Mouse (Mus musculus) neural tube, embryonic 10.5 days (tissue): Measurements from ENCODE around the gene Git1.
A peak's percentile ranks its signal among the peaks of the same experiment; 100 is the strongest.

ENCODE experiments used
- DNase-seq: peaks from one replicate; pipeline ENCODE4 v3.0.0-alpha.2; 2017; ENCODE audit warnings: low spot score; ENCODE audit errors: extremely low spot score

Git1 gene

DNA sequence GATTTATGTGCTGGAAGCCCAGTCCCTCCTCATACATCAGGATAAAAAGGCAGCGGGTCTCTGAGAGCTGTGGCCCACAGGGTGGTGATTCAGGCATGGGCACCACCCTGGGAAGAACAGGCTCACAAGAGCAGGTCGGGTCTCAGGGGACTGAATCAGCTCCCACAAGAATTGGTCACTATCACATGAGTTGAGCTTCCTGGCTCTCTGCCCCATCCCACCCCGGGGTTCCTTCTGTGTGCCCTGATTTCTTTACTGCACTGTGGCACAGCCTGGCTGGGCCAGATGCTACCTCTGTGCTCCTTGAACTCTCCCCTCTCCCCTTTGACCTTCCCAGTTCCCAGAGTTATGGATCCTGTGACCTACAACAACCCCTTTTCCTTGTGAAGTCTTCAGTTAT lies 10.3 kb upstream of the Git1 start:
- no peak for DNase-seq

- no peak for DNase-seq
Measured at GRCm38 (mm10) chr11:77483510-77484255, 9.7 kb upstream of the Git1 start.

DNA sequence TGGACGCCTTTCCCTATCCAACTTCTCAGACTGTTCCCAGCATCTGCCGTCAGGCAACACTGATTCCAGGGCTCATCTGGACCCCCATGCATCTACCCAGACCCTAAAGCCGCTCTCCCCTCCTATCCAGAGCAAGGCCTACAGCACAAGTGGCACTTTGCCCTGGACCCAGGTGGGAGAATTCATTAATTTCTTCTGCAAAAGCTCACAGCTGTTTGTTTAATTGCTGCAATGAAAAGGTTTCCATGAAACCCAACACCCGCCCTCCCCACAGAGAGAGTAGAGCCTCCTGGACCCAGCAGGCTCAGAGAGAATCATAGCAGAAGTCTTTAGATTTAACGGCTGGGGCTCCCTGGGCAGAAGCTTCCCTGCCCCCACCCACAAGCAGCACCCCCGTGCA lies 8.1 kb upstream of the Git1 start:
- DNase-seq, result no peak

GRCm38 (mm10) chr11:77486798-77487197 lies 6.6 kb upstream of the Git1 start:
- no peak for DNase-seq

DNA sequence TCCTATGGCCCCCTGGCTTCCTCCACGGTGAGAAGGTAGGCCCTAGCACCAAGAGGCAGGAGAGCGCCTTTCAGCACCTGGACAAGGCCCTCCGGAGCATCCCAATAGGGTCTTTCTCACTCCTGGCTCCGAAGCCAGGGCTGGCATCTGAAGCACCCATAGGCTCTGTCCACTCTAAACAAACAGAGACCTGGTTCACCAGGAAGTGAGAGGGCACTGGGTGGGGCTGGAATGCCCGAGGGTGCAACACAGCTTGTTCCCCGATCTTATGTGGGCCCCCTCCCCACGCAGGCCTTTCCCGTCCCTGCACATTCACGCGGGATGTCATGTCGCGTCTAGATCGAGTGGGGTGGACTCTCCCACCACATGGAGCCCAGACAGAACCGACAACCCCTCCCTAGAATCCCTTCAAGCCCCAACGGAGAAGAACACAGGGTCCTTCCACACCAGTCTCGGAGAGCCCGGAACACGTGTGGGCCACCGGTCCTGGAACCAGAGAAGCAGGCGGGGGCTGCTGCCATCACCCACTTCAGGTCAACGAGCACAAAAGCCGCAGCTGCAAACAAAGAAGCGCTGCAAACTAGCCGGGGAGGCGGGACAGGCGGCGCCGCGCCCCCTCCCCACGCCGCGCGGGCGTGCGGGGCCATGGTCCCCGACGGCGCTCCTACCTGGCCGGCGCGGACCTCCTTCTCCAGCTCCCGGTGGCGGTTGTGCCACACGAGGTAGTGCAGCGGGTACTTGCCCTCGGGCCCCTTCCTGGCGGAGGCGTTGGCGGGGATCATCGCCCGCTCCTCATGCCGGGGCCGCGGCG lies 4.4 kb upstream of the Git1 start:
- peak; percentile 62 for DNase-seq

GRCm38 (mm10) chr11:77489591-77490235 lies 3.6 kb upstream of the Git1 start, which contains the start of gene Ankrd13b:
Ankrd13b (minus strand) TSS chr11:77489678.
- peak; percentile 83 for DNase-seq

DNA sequence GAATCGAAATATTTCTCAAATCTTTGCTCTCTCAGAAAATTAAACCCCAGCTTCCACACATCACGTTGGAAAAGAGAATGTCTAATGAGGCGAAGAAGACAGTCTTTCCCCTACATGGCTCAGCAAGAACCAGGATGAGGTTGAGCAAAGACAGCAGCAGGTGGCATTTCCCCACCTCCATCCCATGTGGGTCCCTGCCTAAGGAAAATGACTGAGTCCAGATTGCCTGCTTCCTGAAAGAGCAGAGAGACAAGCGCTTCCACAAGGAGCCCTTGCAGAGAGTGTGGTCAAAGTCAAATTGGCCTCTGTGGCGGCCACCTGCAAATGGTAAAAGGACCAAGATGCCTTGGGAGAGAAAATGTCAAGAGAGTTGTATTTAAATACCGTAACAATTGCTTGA lies 2.9 kb upstream of the Git1 start:
- DNase-seq, result no peak

DNA sequence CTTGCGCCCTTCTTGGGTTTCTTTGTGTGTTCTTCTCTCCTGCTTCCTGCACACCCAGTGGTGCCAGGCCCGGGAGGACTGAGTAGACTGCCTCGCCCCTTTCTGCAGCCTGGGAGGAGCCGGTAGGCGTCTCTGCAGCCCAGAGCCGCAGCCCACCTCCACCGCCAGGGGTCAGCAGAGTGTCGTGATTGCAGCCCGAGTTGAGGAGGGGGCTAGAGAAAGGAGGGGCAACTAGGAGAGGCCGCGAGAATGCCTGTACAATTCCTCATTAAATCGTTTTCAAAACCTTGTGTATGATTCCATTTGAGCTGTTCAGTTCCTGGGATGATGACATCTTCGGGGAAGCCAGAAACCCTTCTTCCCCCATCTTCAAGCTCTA lies 2.2 kb upstream of the Git1 start:
- peak; percentile 98 for DNase-seq

GRCm38 (mm10) chr11:77491502-77492291 lies 1.7 kb upstream of the Git1 start:
- no peak for DNase-seq

GRCm38 (mm10) chr11:77492311-77492871 lies 971 bp upstream of the Git1 start:
- peak; percentile 38 for DNase-seq

GRCm38 (mm10) chr11:77492911-77493332 lies 440 bp upstream of the Git1 start:
- peak; percentile 88 for DNase-seq

DNA sequence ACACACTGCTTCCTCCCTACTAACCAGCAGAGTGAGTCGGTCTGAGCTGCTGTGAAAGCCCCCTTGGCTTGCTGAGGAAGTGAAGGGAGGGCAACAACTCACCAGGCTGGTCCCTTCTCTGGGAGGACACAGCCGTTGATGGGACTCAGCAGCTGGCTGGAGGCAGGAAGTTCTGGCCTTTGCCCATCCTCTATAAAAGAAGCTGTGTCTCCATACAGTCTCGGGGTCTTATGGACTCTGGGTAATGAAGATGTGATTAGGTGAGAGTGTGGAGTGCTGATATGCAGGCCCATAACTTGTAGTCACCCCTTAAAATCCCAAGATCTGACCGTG lies 948 bp downstream of the Git1 start:
- no peak for DNase-seq

DNA sequence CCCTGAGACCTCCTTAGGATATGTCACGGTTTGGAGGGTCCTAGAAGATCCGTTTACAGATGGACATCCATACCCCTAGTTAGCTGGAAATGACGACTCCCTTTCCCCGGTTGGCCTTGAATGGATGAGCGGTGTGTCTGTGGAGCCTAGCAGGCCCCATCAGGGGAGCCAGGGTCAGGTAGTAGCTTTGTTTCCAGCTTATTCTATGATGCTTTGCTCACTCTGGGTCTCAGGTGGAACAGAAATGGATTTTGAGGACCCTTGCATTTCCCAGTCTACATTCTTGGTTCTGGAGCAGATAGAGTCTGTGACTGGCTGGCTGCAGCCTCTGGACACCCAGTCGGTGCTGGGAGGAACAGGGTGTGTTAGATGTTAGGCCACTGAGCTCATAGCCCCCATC lies 1.4 kb downstream of the Git1 start:
- no peak for DNase-seq

DNA sequence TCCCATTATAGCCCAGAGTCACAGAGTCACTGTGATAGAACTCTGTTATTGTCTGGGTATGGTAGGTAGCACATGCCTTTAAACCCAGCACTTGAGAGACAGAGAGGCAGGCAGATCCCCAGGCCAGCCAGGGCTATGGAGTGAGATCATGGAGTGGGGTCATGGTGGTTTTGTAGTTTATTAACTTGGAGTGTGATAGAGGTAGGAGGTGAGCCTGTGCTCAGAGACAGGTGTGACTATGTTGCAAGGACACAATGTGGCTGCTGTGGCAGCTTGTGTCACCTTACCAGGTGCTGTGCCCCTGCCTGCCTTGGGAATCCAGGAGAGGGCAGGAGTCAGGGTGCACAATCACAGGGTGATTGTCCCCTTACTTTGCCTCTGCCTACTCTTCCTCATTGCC lies 2.1 kb downstream of the Git1 start:
- no peak for DNase-seq

GRCm38 (mm10) chr11:77497341-77497756 lies 4.0 kb downstream of the Git1 start:
- peak; percentile 67 for DNase-seq

DNA sequence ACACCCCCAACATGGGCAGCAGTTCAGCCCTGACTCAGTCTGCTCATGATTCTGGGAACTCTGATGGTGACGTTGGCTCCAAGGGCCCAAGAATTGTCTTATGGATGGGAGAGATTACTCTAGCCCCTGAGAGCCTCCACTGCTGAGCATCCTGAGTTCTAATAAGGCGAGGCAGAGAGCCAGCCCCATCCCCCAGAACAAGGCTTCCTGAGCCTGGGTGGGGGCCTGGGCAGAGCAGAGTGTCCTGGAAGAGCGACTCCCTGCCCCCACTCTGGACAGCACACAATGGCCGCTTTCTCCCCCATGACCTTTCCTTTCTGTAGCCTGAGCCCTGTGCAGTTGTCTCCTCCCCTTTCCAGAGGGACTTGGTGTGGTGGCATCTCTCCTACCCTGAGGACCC lies 4.5 kb downstream of the Git1 start:
- no peak for DNase-seq

DNA sequence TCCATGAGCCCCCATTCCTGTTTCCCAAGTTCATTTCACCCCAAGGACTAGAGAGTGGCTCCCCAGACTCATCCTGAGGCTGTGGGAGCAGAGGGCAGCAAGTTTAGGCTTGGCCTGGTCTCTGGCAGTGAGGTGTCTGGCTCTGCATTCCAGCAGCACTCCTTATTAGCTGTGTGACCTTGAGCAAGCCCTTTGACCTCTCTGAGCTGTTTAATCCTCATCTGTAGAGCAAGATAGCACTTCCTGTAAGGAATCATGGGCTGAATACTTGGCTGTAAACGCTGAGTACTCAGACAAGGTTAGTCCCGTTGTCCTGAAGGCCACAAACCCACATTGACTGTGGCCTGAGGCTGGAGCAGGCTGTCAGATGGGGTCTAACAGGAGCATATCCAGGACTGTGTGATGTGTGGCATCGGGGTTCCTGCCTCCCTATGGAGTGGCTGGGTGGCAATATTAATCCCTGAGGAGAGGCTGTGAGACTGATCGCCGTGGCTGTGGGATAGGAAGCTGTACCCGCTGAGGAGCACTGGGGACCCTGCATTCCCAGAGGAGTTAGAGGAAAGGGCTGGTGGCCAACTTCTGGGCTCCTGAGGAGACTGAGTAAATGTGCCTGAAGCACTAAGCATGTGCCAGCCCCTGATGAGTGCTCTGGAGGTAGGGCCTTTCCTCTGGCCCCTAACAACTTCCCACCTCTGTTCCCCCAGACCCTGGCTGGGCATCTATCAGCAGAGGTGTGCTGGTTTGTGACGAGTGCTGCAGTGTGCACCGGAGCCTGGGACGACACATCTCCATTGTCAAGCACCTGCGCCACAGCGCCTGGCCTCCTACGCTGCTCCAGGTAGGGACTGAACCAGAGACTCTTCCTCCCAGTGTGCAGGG lies 5.1 kb downstream of the Git1 start:
- no peak for DNase-seq

- DNase-seq, result no peak
Measured at GRCm38 (mm10) chr11:77499354-77499753, 6.0 kb downstream of the Git1 start.

DNA sequence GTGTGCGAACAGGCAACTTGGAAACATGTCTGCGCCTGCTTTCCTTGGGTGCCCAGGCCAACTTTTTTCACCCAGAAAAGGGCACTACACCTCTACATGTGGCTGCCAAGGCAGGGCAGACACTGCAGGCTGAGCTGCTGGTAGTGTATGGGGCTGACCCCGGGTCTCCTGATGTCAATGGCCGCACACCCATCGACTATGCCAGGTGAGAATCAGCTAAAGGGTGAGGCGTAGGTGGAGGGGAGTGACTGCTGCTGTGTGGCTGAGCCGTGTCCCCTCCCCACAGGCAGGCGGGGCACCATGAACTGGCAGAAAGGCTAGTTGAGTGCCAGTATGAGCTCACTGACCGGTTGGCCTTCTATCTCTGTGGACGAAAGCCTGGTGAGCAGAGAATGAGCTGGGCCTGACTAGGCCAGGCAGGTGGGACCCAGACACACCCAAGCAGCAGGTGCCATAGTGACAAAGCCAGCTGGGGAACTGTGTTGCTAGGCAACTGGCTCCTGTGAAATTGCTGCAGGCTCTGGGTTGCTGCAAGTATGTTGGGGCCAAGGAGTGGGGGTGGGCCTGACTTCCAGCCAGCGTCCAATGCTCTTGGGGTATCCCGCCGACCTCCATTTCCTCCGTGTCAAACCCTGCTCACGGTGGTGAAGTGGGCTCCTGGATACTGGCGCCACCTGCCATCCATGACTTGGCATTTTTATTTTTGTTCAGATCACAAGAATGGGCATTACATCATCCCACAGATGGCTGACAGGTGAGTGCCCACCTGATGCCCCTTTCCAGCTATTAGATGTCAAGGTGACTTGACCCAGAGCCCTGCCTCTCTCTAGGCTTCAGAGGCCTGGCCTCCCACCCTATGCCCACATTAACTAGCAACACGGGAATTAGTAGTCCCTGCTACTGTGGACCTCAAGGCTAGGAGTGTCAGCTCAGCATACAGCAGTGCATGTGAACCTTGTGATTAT lies 7.3 kb downstream of the Git1 start:
- DNase-seq, result no peak
